Mouse (Mus musculus) midbrain, postnatal 0 days (tissue): ENCODE data around the gene Fbxw5. TPM values are rescaled to one million over a fixed set of nuclear protein-coding genes. Genes with fewer than 3 reads are reported as not detected.

Experiments
- ATAC-seq: fragments of 200-750 bp; cut with Nextera tagmentation; 2 replicates; pipeline ENCODE4 v1.8.0; 2017; ENCODE audit warnings: moderate number of reproducible peaks, mild to moderate bottlenecking, moderate TSS enrichment, moderate library complexity; ENCODE audit not compliant: low FRiP score
- DNase-seq: peaks from one replicate; pipeline ENCODE4 v3.0.0-alpha.2; 2015; ENCODE audit warnings: low spot score
- H3K27ac ChIP-seq: fragments of 300-500 bp; sonication (generic); 2 replicates; pipeline ENCODE4 v1.5.1; 2014; ENCODE audit warnings: low read depth, mild to moderate bottlenecking, low read length, mixed read lengths
- H3K27me3 ChIP-seq: fragments of 300-500 bp; sonication (generic); 2 replicates; pipeline ENCODE4 v1.6.1; 2014; ENCODE audit warnings: low read length, control low read depth, mixed read lengths; ENCODE audit not compliant: insufficient read depth
- H3K36me3 ChIP-seq: fragments of 300-500 bp; sonication (generic); 2 replicates; pipeline ENCODE4 v1.6.1; 2014; ENCODE audit warnings: low read length, control low read depth, mixed read lengths; ENCODE audit not compliant: insufficient read depth
- H3K4me1 ChIP-seq: fragments of 300-500 bp; sonication (generic); 2 replicates; pipeline ENCODE4 v1.6.1; 2014; ENCODE audit warnings: mild to moderate bottlenecking, control low read depth, antibody characterized with exemption, low read length, mixed read lengths; ENCODE audit not compliant: insufficient read depth
- H3K4me2 ChIP-seq: fragments of 300-500 bp; sonication (generic); 2 replicates; pipeline ENCODE4 v1.6.1; 2014; ENCODE audit warnings: low read depth, mild to moderate bottlenecking, low read length, mixed read lengths; ENCODE audit not compliant: poor library complexity, severe bottlenecking
- H3K4me3 ChIP-seq: fragments of 300-500 bp; sonication (generic); 2 replicates; pipeline ENCODE4 v1.5.1; 2014; ENCODE audit warnings: low read depth, mild to moderate bottlenecking, low read length, moderate library complexity
- H3K9ac ChIP-seq: fragments of 300-500 bp; sonication (generic); replicated peaks from 2 replicates; pipeline ENCODE4 v1.6.1; 2014; ENCODE audit warnings: mild to moderate bottlenecking, low read length, moderate library complexity, mixed read lengths; ENCODE audit not compliant: poor library complexity, severe bottlenecking
- H3K9me3 ChIP-seq: fragments of 300-500 bp; sonication (generic); 2 replicates; pipeline ENCODE4 v1.6.1; 2016; ENCODE audit warnings: low read length, control low read depth
- CTCF ChIP-seq: IDR thresholded peaks from 2 replicates; pipeline ENCODE4 v1.5.1; 2016; ENCODE audit warnings: antibody characterized with exemption, mild to moderate bottlenecking
- WGBS: fragments of 180-500 bp; shearing (Covaris S2); extraction: QIAGEN DNeasy Blood & Tissue Kit; methylation state at CpG from one replicate; pipeline ENCODE4 v1.1.7; 2014; 5-methylcytosine and 5-hydroxymethylcytosine counted together
- polyA plus RNA-seq: library from polyadenylated mRNA; unstranded; fragments of >200 nt; fragmentation: Nextera tagmentation; extraction: Ambion mirVana; gene quantifications from 2 replicates; pipeline ENCODE4 v1.2.1, GENCODE M21; 2015
- total RNA-seq: library from RNA; depleted of rRNA; stranded (reverse); fragments of >200 nt; gene quantifications from 2 replicates; pipeline ENCODE4 v1.2.3, GENCODE M21; 2014

Fbxw5 gene
- total and polyA plus RNA-seq, 2 experiments from 2014 or later, result 106 to 148 TPM

GRCm38 (mm10) chr2:25477541-25477940, 23.0 kb upstream of the Fbxw5 start:
- ATAC-seq (no peak), DNase-seq (no peak)
- TF ChIP-seq CTCF, result no peak
- Histone ChIP-seq H3K9ac (no peak overlapping the region), H3K27ac (no peak overlapping the region), H3K4me3 (no peak overlapping the region), H3K4me1 (no peaks in the 10 kb centered on the region), H3K4me2 (no peak overlapping the region), H3K9me3 (no peaks in the 10 kb centered on the region), H3K36me3 (no peaks in the 10 kb centered on the region), H3K27me3 (no peaks in the 10 kb centered on the region)
- WGBS, result 90% methylated on average over 8 of the region's 8 CpGs

- no peak for TF ChIP-seq CTCF
- Histone ChIP-seq H3K4me1 (no peaks in the 10 kb centered on the region), H3K9ac (no peak overlapping the region), H3K27me3 (no peaks in the 10 kb centered on the region), H3K4me2 (no peak overlapping the region), H3K27ac (no peak overlapping the region), H3K36me3 (no peaks in the 10 kb centered on the region), H3K9me3 (no peaks in the 10 kb centered on the region), H3K4me3 (no peak overlapping the region)
- no peak for ATAC-seq
- WGBS, result 90% methylated on average over 3 of the region's 3 CpGs
- peak; percentile 16 for DNase-seq
These were observed 22.4 kb upstream of the Fbxw5 start for GRCm38 (mm10) chr2:25477967-25478675.

- no peak for ATAC-seq
These were observed 20.8 kb upstream of the Fbxw5 start for GRCm38 (mm10) chr2:25479551-25480311.

GRCm38 (mm10) chr2:25480541-25480940, 20.0 kb upstream of the Fbxw5 start:
- H3K27ac ChIP-seq, result no peak overlapping the region
- no peaks in the 10 kb centered on the region for H3K4me1 ChIP-seq
- ATAC-seq (no peak), DNase-seq (no peak)
- H3K4me3 ChIP-seq, result no peak overlapping the region
- no peak overlapping the region for H3K4me2 ChIP-seq
- no peaks in the 10 kb centered on the region for H3K27me3 ChIP-seq
- 95% methylated on average over 1 of the region's 1 CpGs for WGBS
- H3K9ac ChIP-seq, result no peak overlapping the region
- H3K36me3 ChIP-seq, result no peaks in the 10 kb centered on the region
- no peak for TF ChIP-seq CTCF
- H3K9me3 ChIP-seq, result no peaks in the 10 kb centered on the region

More at GRCm38 (mm10) chr2:25479551-25480311, 20.8 kb upstream of the Fbxw5 start:
- Histone ChIP-seq H3K9ac (no peak overlapping the region), H3K4me3 (no peak overlapping the region), H3K27me3 (no peaks in the 10 kb centered on the region), H3K27ac (no peak overlapping the region), H3K9me3 (no peaks in the 10 kb centered on the region), H3K4me1 (no peaks in the 10 kb centered on the region), H3K36me3 (no peaks in the 10 kb centered on the region), H3K4me2 (no peak overlapping the region)
- no peak for TF ChIP-seq CTCF
- WGBS, result 75% methylated on average over 10 of the region's 10 CpGs
- DNase-seq, result no peak

GRCm38 (mm10) chr2:25482969-25483368, 17.6 kb upstream of the Fbxw5 start:
- Histone ChIP-seq H3K4me1 (no peaks in the 10 kb centered on the region), H3K27ac (no peak overlapping the region), H3K36me3 (no peaks in the 10 kb centered on the region), H3K27me3 (no peaks in the 10 kb centered on the region), H3K4me3 (no peak overlapping the region), H3K4me2 (no peak overlapping the region), H3K9me3 (no peaks in the 10 kb centered on the region), H3K9ac (no peak overlapping the region)
- no peak for ATAC-seq
- whole genome bisulfite sequencing, result 24% methylated on average over 7 of the region's 7 CpGs
- TF ChIP-seq CTCF, result peak; percentile 31
- no peak for DNase-seq
